Mouse (Mus musculus) ovary, postnatal 36 days (tissue): Measurements from ENCODE around the gene Gm15155.
"Not testable (repeated sequence)": the region's sequence is repeated elsewhere in the genome, so short reads cannot be mapped to it uniquely, and the experiment has no call there.

Experiments used
- DNase-seq: peaks from one replicate; pipeline ENCODE4 v3.0.0; 2022; ENCODE audit warnings: low spot score, mixed read lengths

Gm15155 gene

GRCm38 (mm10) chrX:156009756-156010155 lies 385.2 kb downstream of the Gm15155 start:
- no peak for DNase-seq

DNA sequence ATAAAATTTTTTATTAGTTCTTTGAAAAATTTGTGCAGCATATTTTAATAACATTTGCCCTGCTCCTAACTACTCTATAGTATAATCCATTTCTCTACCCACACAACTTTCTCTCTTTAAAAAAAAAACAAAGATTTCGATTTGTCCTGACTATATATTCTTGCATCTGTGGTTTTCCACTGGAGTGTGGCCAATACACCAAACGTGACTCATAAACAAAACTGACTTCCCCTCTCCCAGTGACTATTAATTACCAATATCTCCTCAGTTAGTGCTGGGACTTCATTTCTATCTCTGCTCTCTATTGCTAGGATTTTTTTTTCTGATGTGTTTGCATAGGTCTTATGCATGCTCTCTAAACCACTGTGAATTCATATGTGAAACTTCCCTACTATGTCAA lies 531.2 kb downstream of the Gm15155 start:
- DNase-seq = no peak

GRCm38 (mm10) chrX:156171587-156171986 lies 547.0 kb downstream of the Gm15155 start:
- no peak for DNase-seq

DNA sequence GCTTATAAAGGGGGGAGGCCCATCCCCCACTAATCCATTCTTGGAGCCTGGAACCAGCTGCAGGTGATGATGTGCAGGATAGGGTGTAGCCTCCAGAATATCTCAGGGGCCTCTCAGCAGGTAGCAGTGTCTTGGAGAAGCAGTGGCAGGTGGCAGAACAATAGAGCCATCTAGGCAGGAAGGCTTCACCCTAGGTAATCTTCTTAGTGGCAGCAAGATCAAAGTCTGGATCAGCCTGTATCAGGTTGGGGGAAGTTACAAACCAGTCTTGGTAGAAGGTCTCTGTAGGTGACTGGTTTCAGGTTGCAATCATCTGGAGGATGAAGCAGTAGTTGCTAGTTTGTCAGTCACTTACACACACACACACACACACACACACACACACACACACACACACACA lies 679.3 kb downstream of the Gm15155 start:
- DNase-seq = not testable (repeated sequence)
